In the genomic region with DNA sequence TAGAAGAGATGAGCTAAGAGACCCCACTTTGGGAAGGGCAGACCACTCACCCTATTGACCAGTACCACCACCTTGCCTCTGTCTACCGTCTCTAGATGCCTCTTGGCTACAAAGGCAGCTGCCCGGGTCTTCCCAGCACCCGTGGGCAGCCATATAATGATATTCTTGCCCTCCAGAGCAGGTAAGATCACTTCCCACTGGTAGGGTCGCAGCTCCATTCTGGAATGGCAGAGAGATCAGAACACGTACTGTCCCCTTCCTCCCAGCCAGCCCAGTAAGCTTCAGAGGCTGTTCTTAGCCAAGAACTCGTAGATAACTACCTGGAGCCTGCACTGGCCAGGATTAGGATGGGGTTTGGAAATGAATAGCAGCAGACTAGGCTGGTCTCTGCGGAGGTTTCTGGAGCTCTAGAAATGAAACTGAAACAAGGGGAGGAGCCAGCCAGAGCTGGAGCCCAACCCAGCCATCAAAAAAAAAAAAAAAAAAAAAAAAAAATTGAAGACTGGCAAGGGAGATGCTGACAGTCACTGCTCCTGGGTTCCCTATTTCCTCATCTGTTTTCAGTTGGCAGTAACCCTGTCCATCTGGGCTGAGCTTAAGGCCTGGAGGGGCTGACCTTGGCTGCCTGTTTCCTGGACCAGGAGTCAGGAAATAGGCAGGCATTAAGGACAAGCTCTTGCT, we compare ENCODE assay signal across 8 mouse cellular contexts. TPM values are rescaled to one million over a fixed set of nuclear protein-coding genes. Genes with fewer than 3 reads are reported as not detected.
DNase-seq lines count a peak whose midpoint lies in the region; ATAC-seq and TF ChIP-seq lines count a peak whose summit lies in the region.

A gene (minus strand): TSS at position 421 of the 681 bp plus-strand sequence.

- H3K9ac ChIP-seq in heart, embryonic 12.5 days, result no peak within 1 kb of the TSS
- H3K9ac ChIP-seq in ES-E14 (ENCODE audit: insufficient read depth, low read depth, low read length, poor library complexity, severe bottlenecking), result no peak within 1 kb of the TSS
- H3K9ac ChIP-seq in kidney, embryonic 16.5 days (replicated peaks; ENCODE audit: low read length), result no peak within 1 kb of the TSS

- H3K27ac ChIP-seq in heart, embryonic 12.5 days (ENCODE audit: poor library complexity, severe bottlenecking), result no peak within 1 kb of the TSS
- H3K27ac ChIP-seq in ES-E14 (ENCODE audit: insufficient read depth, low read depth, low read length, poor library complexity, severe bottlenecking), result no peak within 1 kb of the TSS
- no peak within 1 kb of the TSS for H3K27ac ChIP-seq in kidney, embryonic 16.5 days (ENCODE audit: low read length)

- H3K36me3 ChIP-seq in heart, embryonic 12.5 days, result peaks cover 46% of the 10 kb centered on the region
- H3K36me3 ChIP-seq in ES-E14 (ENCODE audit: control insufficient read depth, insufficient read depth, low read length, poor library complexity, severe bottlenecking), result peaks cover 43% of the 10 kb centered on the region
- H3K36me3 ChIP-seq in kidney, embryonic 16.5 days (ENCODE audit: insufficient read depth, low read length), result peaks cover 35% of the 10 kb centered on the region

- in situ Hi-C loops in ES-E14 (cut with MboI; ENCODE audit: low sequenced_read_pairs in 2 of 2, unreplicated experiment in 2 of 2), result no loop called here

- no peaks in the 10 kb centered on the region for H3K9me3 ChIP-seq in heart, embryonic 12.5 days (replicated peaks)
- no peaks in the 10 kb centered on the region for H3K9me3 ChIP-seq in ES-E14 (ENCODE audit: control insufficient read depth, insufficient read depth, low read depth, low read length)
- H3K9me3 ChIP-seq in kidney, embryonic 16.5 days (ENCODE audit: low read length), result no peaks in the 10 kb centered on the region

- WGBS in heart, embryonic 12.5 days, result 66% methylated on average over 7 of the region's 7 CpGs
- WGBS in kidney, embryonic 16.5 days, result 66% methylated on average over 7 of the region's 7 CpGs

- DNase-seq in heart, adult 9 months (ENCODE audit: low spot score in 2 of 2), result peak; percentile 46 to 56
- no peak for DNase-seq in ES-E14 (ENCODE audit: low read depth, low spot score)
- DNase-seq in lung, postnatal 10 days, result peak; percentile 49
- no peak for DNase-seq in cerebellum, adult 11 months
- DNase-seq in embryo, embryonic 10 days (ENCODE audit: low spot score), result no peak

- H3K4me1 ChIP-seq in heart, embryonic 12.5 days (replicated peaks), result peaks cover 4% of the 10 kb centered on the region
- H3K4me1 ChIP-seq in ES-E14 (ENCODE audit: control insufficient read depth in 2 of 2, insufficient read depth in 2 of 2, low read length in 2 of 2, poor library complexity in 1 of 2), result peaks cover 2 to 14% of the 10 kb centered on the region in 2 experiments; a peak in 1 of 4 replicates
- 0 out of 2 replicates have a peak, but pooled peaks cover 3% of the 10 kb centered on the region for H3K4me1 ChIP-seq in kidney, embryonic 16.5 days (ENCODE audit: insufficient read depth, low read length)

- ATAC-seq in heart, embryonic 12.5 days (ENCODE audit: insufficient number of reproducible peaks, low FRiP score), result no peak
- ATAC-seq in erythroid progenitor cell, adult 5-6 weeks (replicated peaks; ENCODE audit: low FRiP score, poor library complexity, severe bottlenecking), result peak; percentile 72
- ATAC-seq in kidney, embryonic 16.5 days (ENCODE audit: low FRiP score, low TSS enrichment), result no peak

- H3K27me3 ChIP-seq in heart, embryonic 12.5 days (replicated peaks), result peaks cover 6% of the 10 kb centered on the region; the same call in 1 of the 2 replicates
- H3K27me3 ChIP-seq in kidney, embryonic 16.5 days (ENCODE audit: insufficient read depth, low read length), result no peaks in the 10 kb centered on the region

- H3K4me2 ChIP-seq in heart, embryonic 12.5 days, result no peak within 1 kb of the TSS
- no peak within 1 kb of the TSS for H3K4me2 ChIP-seq in kidney, embryonic 16.5 days (replicated peaks; ENCODE audit: low read depth, low read length)

- no peak within 1 kb of the TSS for H3K4me3 ChIP-seq in heart, embryonic 12.5 days
- H3K4me3 ChIP-seq in ES-E14 (ENCODE audit: insufficient read depth in 1 of 2, low read depth in 1 of 2, low read length in 2 of 2, poor library complexity in 1 of 2, severe bottlenecking in 1 of 2), result no peak within 1 kb of the TSS
- H3K4me3 ChIP-seq in kidney, embryonic 16.5 days (ENCODE audit: low read length), result no peak within 1 kb of the TSS

TF ChIP-seq in ES-E14, 5 proteins besides CTCF, POLR2A, EP300 and RAD21:
- TF ChIP-seq ZNF384 (IDR thresholded peaks at IDR 0.05; ENCODE audit: low read depth, low read length) (peak; percentile 52; the same call in 1 of the 2 replicates), HCFC1 (IDR thresholded peaks at IDR 0.05; ENCODE audit: borderline replicate concordance, insufficient read depth, low read length) (no peak)

RNA-seq across cellular contexts. Expression of the gene that starts here (rescaled TPM):
- 0.74 and 0.90 TPM in 2 replicates for polyA plus RNA-seq in heart, embryonic 12.5 days (2016; fragmentation: Nextera tagmentation; extraction: Ambion mirVana)
- total RNA-seq in ES-E14 (2012; rRNA removed), result 2.3 and 4.1 TPM in 2 replicates
- total RNA-seq in erythroid progenitor cell, adult 5-6 weeks (2015; ENCODE audit: low replicate concordance), result 6.8 and 7.5 TPM in 2 replicates
- total RNA-seq in erythroid progenitor cell, adult 5-6 weeks (2017; ENCODE audit: low replicate concordance), result 17.8 and 26.2 TPM in 2 replicates
- polyA plus RNA-seq in kidney, embryonic 16.5 days (2015; fragmentation: Nextera tagmentation; extraction: Ambion mirVana), result 2.6 and 3.2 TPM in 2 replicates

Comparison
In these comparisons a context has a peak if more than half of its experiments do, and no peak if none do; other contexts are left out.
1. DNase-seq: peak in heart, adult 9 months (2 of 2) and lung, postnatal 10 days (single experiment); none in ES-E14 (single experiment), cerebellum, adult 11 months (single experiment) and embryo, embryonic 10 days (single experiment).